Mouse (Mus musculus) embryonic facial prominence, embryonic 14.5 days (tissue): ENCODE measurements around the gene Dnajc21. TPM values are rescaled to one million over a fixed set of nuclear protein-coding genes. Genes with fewer than 3 reads are reported as not detected.
A peak's percentile ranks its signal among the peaks of the same experiment; 100 is the strongest.

Experiments used
- ATAC-seq: fragments of 200-750 bp; cut with Nextera tagmentation; 2 replicates; pipeline ENCODE4 v1.8.0; 2017; ENCODE audit warnings: low read depth, moderate number of reproducible peaks, moderate TSS enrichment
- DNase-seq: peaks from one replicate; pipeline ENCODE4 v3.0.0-alpha.2; 2015; ENCODE audit warnings: low spot score
- H3K27ac ChIP-seq: fragments of 300-500 bp; sonication (generic); replicated peaks from 2 replicates; pipeline ENCODE4 v1.5.1; 2014; ENCODE audit warnings: low read depth, mild to moderate bottlenecking, low read length, moderate library complexity
- H3K27me3 ChIP-seq: fragments of 300-500 bp; sonication (generic); replicated peaks from 2 replicates; pipeline ENCODE4 v1.6.1; 2014; ENCODE audit warnings: low read length; ENCODE audit not compliant: control insufficient read depth, insufficient read depth
- H3K36me3 ChIP-seq: fragments of 300-500 bp; sonication (generic); 2 replicates; pipeline ENCODE4 v1.6.1; 2014; ENCODE audit warnings: low read length, mixed read lengths; ENCODE audit not compliant: control insufficient read depth, insufficient read depth
- H3K4me1 ChIP-seq: fragments of 300-500 bp; sonication (generic); 2 replicates; pipeline ENCODE4 v1.6.1; 2014; ENCODE audit warnings: antibody characterized with exemption, low read length; ENCODE audit not compliant: control insufficient read depth, insufficient read depth
- H3K4me2 ChIP-seq: fragments of 300-500 bp; sonication (generic); 2 replicates; pipeline ENCODE4 v1.6.1; 2014; ENCODE audit warnings: low read depth, mild to moderate bottlenecking, low read length, moderate library complexity, mixed read lengths
- H3K4me3 ChIP-seq: fragments of 300-500 bp; sonication (generic); 2 replicates; pipeline ENCODE4 v1.5.1; 2014; ENCODE audit warnings: low read depth, mild to moderate bottlenecking, low read length
- H3K9ac ChIP-seq: fragments of 300-500 bp; sonication (generic); 2 replicates; pipeline ENCODE4 v1.6.1; 2014; ENCODE audit warnings: low read depth, mild to moderate bottlenecking, low read length, moderate library complexity, mixed read lengths
- H3K9me3 ChIP-seq: fragments of 300-500 bp; sonication (generic); 2 replicates; pipeline ENCODE4 v1.6.1; 2016; ENCODE audit warnings: low read length; ENCODE audit not compliant: control insufficient read depth
- WGBS: fragments of 180-500 bp; shearing (Covaris S2); extraction: QIAGEN DNeasy Blood & Tissue Kit; methylation state at CpG from one replicate; pipeline ENCODE4 v1.1.7; 2014; 5-methylcytosine and 5-hydroxymethylcytosine counted together
- polyA plus RNA-seq: library from polyadenylated mRNA; unstranded; fragments of >200 nt; fragmentation: Nextera tagmentation; extraction: Ambion mirVana; gene quantifications from 2 replicates; pipeline ENCODE4 v1.2.1, GENCODE M21; 2014

The Dnajc21 gene
- polyA plus RNA-seq, 1 experiment from 2014 or later, result 15.9 TPM

DNA sequence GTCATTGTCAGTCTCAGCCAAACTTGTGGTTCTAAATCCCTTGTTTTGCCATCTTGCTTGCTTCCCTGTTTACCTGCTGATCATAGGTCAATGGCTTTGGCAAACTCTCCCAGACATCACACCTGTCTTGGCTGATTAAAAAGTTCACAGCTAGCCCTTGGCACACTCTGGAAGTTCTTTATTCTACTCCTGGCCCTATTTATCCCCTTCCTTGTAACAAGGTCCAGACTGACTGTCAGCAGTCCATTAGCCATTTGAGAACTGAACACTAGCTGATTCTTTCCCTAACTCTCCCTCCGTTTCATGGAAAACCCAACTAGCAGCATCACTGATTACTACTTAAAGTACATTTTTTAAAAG lies 48.6 kb downstream of the Dnajc21 start:
- DNase-seq, result no peak
- Histone ChIP-seq H3K9me3 (no peaks in the 10 kb centered on the region), H3K27ac (no peak overlapping the region), H3K4me1 (no peaks in the 10 kb centered on the region), H3K4me2 (no peak overlapping the region), H3K9ac (no peak overlapping the region), H3K4me3 (no peak overlapping the region), H3K27me3 (no peaks in the 10 kb centered on the region), H3K36me3 (no peaks in the 10 kb centered on the region)
- ATAC-seq, result no peak
- WGBS, result 76% methylated on average over 1 of the region's 1 CpGs

DNA sequence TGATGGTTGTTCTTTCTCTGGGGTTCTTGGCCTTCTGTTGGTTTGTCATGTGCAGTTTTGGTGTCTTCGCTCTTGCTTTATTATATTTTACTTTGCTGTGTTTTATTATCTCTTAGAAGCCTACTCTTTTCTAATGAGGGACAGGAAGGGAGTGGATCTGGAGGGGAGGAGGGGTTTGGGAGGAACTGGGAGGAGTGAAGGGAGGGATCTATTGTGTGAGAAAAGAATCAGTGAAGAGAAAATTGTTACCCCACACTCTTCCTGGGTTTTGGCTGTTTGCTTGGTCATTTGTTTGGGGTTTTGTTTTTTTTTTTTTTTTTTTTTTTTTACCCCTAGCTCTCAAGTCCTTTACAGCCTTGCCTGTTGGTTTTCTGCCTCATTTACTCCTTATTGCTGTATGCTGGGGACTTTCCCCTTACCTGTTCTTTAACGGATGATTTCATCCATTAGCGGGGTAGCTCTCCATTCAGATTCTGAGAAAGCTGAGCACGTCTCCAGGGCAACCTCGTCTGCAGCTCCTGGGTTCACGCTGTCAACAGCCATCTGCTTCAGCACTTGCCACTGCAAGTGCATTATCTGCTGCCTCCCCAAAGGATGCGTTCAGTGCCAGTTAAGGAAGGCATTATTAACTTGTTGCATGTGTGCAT lies 49.1 kb downstream of the Dnajc21 start:
- 26% methylated on average over 7 of the region's 7 CpGs for WGBS
- Histone ChIP-seq H3K27ac (no peak overlapping the region), H3K27me3 (no peaks in the 10 kb centered on the region), H3K4me2 (no peak overlapping the region), H3K9me3 (no peaks in the 10 kb centered on the region), H3K4me1 (no peaks in the 10 kb centered on the region), H3K36me3 (no peaks in the 10 kb centered on the region), H3K4me3 (no peak overlapping the region), H3K9ac (no peak overlapping the region)
- DNase-seq, result peak; percentile 66
- peak; percentile 73 for ATAC-seq

DNA sequence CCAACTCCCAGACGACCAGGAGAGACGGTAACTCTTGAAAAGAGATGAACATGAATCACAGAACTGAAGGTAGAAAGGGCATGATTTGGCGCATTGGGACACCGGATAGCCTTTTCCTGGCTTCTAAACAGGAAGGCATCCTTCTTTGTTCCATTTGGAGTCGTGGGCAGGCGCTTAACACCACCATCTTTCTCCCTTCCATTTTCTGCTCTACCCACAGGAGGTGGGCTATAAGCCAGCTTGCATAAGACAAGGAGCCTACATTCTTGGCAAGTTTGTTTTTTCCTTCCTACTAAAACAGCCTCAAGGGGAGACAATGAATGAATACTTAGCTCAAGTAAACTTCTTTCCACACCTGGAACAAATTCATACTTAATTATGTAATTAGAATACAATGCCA lies 56.7 kb downstream of the Dnajc21 start:
- H3K27me3 ChIP-seq, result no peaks in the 10 kb centered on the region
- H3K4me1 ChIP-seq, result no peaks in the 10 kb centered on the region
- ATAC-seq, result no peak
- H3K36me3 ChIP-seq, result no peaks in the 10 kb centered on the region
- H3K4me3 ChIP-seq, result no peak overlapping the region
- 84% methylated on average over 6 of the region's 6 CpGs for WGBS
- no peak overlapping the region for H3K4me2 ChIP-seq
- no peak overlapping the region for H3K27ac ChIP-seq
- no peaks in the 10 kb centered on the region for H3K9me3 ChIP-seq
- H3K9ac ChIP-seq, result no peak overlapping the region
- DNase-seq, result no peak

DNA sequence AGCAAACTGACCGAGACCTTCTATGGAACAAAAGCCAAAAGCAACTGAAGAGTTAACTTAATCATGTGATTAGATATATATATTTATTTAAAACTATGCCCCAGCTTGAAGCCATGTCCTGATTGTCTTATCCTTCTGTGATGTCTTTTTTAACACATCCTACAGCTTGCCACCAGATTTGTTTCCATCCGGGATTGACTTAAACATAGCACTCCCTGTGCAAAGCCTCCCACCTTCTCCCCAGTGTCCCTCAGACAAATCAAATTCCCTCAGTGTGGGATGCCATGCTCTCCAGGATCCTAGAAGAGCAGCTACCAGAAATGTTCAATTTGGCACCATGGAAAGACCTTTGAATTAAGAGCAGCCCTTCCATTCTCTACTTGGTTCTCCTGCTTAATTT lies 59.4 kb downstream of the Dnajc21 start:
- H3K9ac ChIP-seq, result no peak overlapping the region
- H3K4me1 ChIP-seq, result no peaks in the 10 kb centered on the region
- H3K27ac ChIP-seq, result no peak overlapping the region
- no peak overlapping the region for H3K4me3 ChIP-seq
- H3K9me3 ChIP-seq, result no peaks in the 10 kb centered on the region
- no peak overlapping the region for H3K4me2 ChIP-seq
- H3K27me3 ChIP-seq, result no peaks in the 10 kb centered on the region
- no peaks in the 10 kb centered on the region for H3K36me3 ChIP-seq
- ATAC-seq, result no peak
- WGBS, result 85% methylated on average over 2 of the region's 2 CpGs
- no peak for DNase-seq

DNA sequence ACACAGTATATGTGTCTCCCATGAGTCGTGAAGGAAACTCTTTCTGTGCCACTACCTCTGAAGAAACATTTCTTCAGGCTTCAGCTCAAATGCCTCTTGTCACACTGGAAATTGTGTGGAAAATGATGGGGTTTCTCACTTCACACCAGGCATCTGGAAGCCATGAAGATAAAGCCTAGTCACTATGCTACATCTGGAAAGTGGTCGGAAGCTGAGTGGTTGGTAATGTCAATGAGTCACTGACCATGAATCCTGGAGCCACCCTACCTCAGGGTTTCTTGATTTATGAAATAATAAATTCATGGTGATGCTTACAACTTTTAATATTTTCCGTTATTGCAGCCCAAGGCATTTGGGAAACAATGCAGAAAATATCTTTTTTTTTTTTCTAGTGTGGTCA lies 60.5 kb downstream of the Dnajc21 start:
- no peak overlapping the region for H3K4me2 ChIP-seq
- H3K27ac ChIP-seq, result no peak overlapping the region
- no peak for ATAC-seq
- H3K36me3 ChIP-seq, result no peaks in the 10 kb centered on the region
- H3K27me3 ChIP-seq, result no peaks in the 10 kb centered on the region
- H3K4me1 ChIP-seq, result no peaks in the 10 kb centered on the region
- no peak overlapping the region for H3K4me3 ChIP-seq
- no peak for DNase-seq
- no peaks in the 10 kb centered on the region for H3K9me3 ChIP-seq
- 84% methylated on average over 3 of the region's 3 CpGs for WGBS
- no peak overlapping the region for H3K9ac ChIP-seq

DNA sequence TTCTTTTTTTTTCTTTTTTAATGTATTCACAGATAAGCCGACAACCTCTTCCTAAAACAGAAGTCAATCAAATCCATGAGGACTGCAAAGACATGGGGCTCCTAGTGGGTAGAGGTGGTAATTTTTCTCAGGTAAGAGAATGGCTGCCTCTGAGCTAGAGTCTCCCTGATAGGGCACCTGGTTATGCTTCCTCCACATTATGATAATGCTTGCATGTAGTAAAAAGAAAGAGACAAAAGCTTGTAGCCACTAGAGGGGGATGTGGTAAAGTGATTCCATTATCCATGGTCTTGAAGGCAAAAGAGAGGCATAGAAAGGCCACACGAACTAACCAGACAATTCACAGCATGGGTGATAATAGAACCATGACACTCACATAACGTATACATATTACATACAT lies 69.9 kb downstream of the Dnajc21 start:
- ATAC-seq, result peak; percentile 44; the same call in 1 of the 2 replicates
- WGBS, result 48% methylated on average over 3 of the region's 3 CpGs
- Histone ChIP-seq H3K4me2 (no peak overlapping the region), H3K4me1 (no peaks in the 10 kb centered on the region), H3K9me3 (no peaks in the 10 kb centered on the region), H3K36me3 (no peaks in the 10 kb centered on the region), H3K4me3 (no peak overlapping the region), H3K9ac (no peak overlapping the region), H3K27ac (no peak overlapping the region), H3K27me3 (no peaks in the 10 kb centered on the region)
- peak; percentile 58 for DNase-seq

DNA sequence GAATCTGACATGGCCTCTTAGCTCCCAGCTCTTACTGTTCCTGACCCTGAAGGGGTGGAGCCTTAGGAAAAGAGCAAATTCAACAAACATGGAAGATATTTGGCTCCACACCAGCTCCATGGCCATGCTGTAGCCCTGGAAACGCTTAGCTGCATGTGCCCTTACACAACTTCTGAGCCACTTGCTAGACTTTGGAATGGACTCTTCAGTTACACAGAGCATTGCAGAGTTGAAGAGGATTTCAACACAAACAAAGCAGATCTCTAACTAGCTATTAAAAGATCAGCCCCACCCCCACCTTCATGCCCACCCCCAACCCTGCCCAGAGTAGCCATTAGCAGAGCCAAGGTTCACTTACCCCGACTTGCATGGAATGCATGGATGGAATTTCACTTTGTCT lies 70.5 kb downstream of the Dnajc21 start:
- Histone ChIP-seq H3K27me3 (no peaks in the 10 kb centered on the region), H3K4me1 (no peaks in the 10 kb centered on the region), H3K9ac (no peak overlapping the region), H3K36me3 (no peaks in the 10 kb centered on the region), H3K4me2 (no peak overlapping the region), H3K27ac (no peak overlapping the region), H3K4me3 (no peak overlapping the region), H3K9me3 (no peaks in the 10 kb centered on the region)
- WGBS, result 60% methylated on average over 2 of the region's 2 CpGs
- DNase-seq, result no peak
- no peak; the same call in 1 of the 2 replicates for ATAC-seq

Other genes with a start within 250 kb of the Dnajc21 start
- gene Gm21973, start 145.1 kb downstream of the Dnajc21 start, polyA plus RNA-seq, result not detected in 2 replicates
- gene Agxt2, start 112.0 kb downstream of the Dnajc21 start, polyA plus RNA-seq, result not detected in 2 replicates
- 101 and 110 TPM in 2 replicates for gene Brix1, start 15.4 kb upstream of the Dnajc21 start, polyA plus RNA-seq
- 10.1 and 10.7 TPM in 2 replicates for gene Rad1, start 15.5 kb upstream of the Dnajc21 start, polyA plus RNA-seq
- 0.08 and 0.13 TPM in 2 replicates for gene Ttc23l, start 88.2 kb upstream of the Dnajc21 start, polyA plus RNA-seq
- 52.4 and 53.4 TPM in 2 replicates for gene Rai14, start 244.1 kb upstream of the Dnajc21 start, polyA plus RNA-seq